In the genomic region with DNA sequence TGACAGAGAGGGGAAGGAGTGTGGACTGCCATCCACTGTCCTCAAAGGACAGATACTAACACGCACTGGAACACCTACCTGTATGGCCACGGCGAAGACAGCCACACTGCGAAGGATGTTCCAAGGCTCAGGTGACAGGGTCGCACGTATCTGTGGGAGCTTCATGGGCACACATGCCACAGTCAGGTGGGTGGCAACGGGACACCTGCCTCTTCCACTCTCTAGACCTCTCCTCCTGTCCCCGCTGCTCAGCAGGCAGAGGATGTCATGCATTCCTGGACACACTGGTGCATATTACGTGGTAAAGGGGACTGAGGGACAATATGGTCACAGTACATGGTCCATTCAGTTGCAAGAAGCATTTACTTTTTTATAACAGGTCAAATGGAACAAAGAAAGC, we compare ENCODE assay signal across 10 mouse cellular contexts. TPM values are rescaled to one million over a fixed set of nuclear protein-coding genes. Genes with fewer than 3 reads are reported as not detected.
A peak's percentile ranks its signal among the peaks of the same experiment; 100 is the strongest.
DNase-seq lines count a peak whose midpoint lies in the region; ATAC-seq lines count a peak whose summit lies in the region.
"Had no signal": no experiment of that assay in that cellular context is flagged by ENCODE, and none has a peak within 500 bp of the region (broad histone marks: within the 10 kb centered on the region; RNA-seq: fewer than 3 reads in every experiment).

No protein-coding gene starts in this region.

- H3K9ac ChIP-seq in hindbrain, embryonic 11.5 days (ENCODE audit: low read depth, low read length): no peak overlapping the region
- H3K9ac ChIP-seq in embryonic facial prominence, embryonic 11.5 days (replicated peaks; ENCODE audit: low read length): peak overlapping the region; percentile 9; the same call in 1 of the 2 replicates
- H3K9ac ChIP-seq in hindbrain, embryonic 16.5 days (ENCODE audit: low read depth, low read length): no peak overlapping the region; the same call in 1 of the 2 replicates
- H3K9ac ChIP-seq in midbrain, embryonic 14.5 days (replicated peaks; ENCODE audit: low read length): no peak overlapping the region

- no peak overlapping the region for H3K4me2 ChIP-seq in hindbrain, embryonic 11.5 days (replicated peaks; ENCODE audit: low read depth, low read length)
- H3K4me2 ChIP-seq in embryonic facial prominence, embryonic 11.5 days (ENCODE audit: low read depth, low read length): peak overlapping the region; percentile 60
- H3K4me2 ChIP-seq in hindbrain, embryonic 16.5 days (ENCODE audit: low read length): peak overlapping the region; percentile 91
- H3K4me2 ChIP-seq in midbrain, embryonic 14.5 days (ENCODE audit: low read length): no peak overlapping the region; the same call in 1 of the 2 replicates

- no peaks in the 10 kb centered on the region for H3K9me3 ChIP-seq in hindbrain, embryonic 10.5 days
- H3K9me3 ChIP-seq in hindbrain, embryonic 11.5 days (ENCODE audit: control insufficient read depth, low read length): no peaks in the 10 kb centered on the region
- H3K9me3 ChIP-seq in embryonic facial prominence, embryonic 11.5 days (replicated peaks; ENCODE audit: control insufficient read depth, low read length): no peaks in the 10 kb centered on the region
- no peaks in the 10 kb centered on the region for H3K9me3 ChIP-seq in hindbrain, embryonic 16.5 days (ENCODE audit: control insufficient read depth, low read length)
- no peaks in the 10 kb centered on the region for H3K9me3 ChIP-seq in midbrain, embryonic 14.5 days (ENCODE audit: control insufficient read depth, low read length)

- no peak for DNase-seq in hindbrain, embryonic 10.5 days (ENCODE audit: low spot score)
- no peak for DNase-seq in hindbrain, embryonic 11.5 days (ENCODE audit: low spot score)
- no peak for DNase-seq in embryonic facial prominence, embryonic 11.5 days (ENCODE audit: low spot score)
- no peak for DNase-seq in midbrain, embryonic 14.5 days
- DNase-seq in adrenal gland, adult 18-20 months (ENCODE audit: low spot score in 2 of 2): no peak
- no peak for DNase-seq in left cerebral cortex, postnatal 36 days (ENCODE audit: low spot score in 2 of 2)
- no peak for DNase-seq in MN1 (ENCODE audit: low spot score)
- DNase-seq: cerebellum, adult 11-12 months had no signal

- intact Hi-C loops in left cerebral cortex, postnatal 36 days (cut with DNase I): no loop called here

- H3K27ac ChIP-seq in hindbrain, embryonic 10.5 days: no peak overlapping the region
- H3K27ac ChIP-seq in hindbrain, embryonic 11.5 days (ENCODE audit: low read depth, low read length): no peak overlapping the region
- H3K27ac ChIP-seq in embryonic facial prominence, embryonic 11.5 days (replicated peaks; ENCODE audit: low read depth, low read length): no peak overlapping the region
- H3K27ac ChIP-seq in hindbrain, embryonic 16.5 days (ENCODE audit: low read depth, low read length): no peak overlapping the region
- no peak overlapping the region for H3K27ac ChIP-seq in midbrain, embryonic 14.5 days (replicated peaks; ENCODE audit: low read depth, low read length)

- H3K36me3 ChIP-seq in hindbrain, embryonic 10.5 days: peaks cover 44% of the 10 kb centered on the region
- no peaks in the 10 kb centered on the region for H3K36me3 ChIP-seq in hindbrain, embryonic 11.5 days (ENCODE audit: control insufficient read depth, insufficient read depth, low read length)
- H3K36me3 ChIP-seq in embryonic facial prominence, embryonic 11.5 days (replicated peaks; ENCODE audit: control insufficient read depth, insufficient read depth, low read depth, low read length): no peaks in the 10 kb centered on the region; the same call in 1 of the 2 replicates
- peaks cover 2% of the 10 kb centered on the region; the same call in 1 of the 2 replicates for H3K36me3 ChIP-seq in hindbrain, embryonic 16.5 days (ENCODE audit: control insufficient read depth, insufficient read depth, low read length)
- H3K36me3 ChIP-seq in midbrain, embryonic 14.5 days (ENCODE audit: control insufficient read depth, insufficient read depth, low read length): peaks cover 13% of the 10 kb centered on the region; the same call in 1 of the 2 replicates

- H3K27me3 ChIP-seq in hindbrain, embryonic 10.5 days (ENCODE audit: insufficient read depth, poor library complexity, severe bottlenecking): no peaks in the 10 kb centered on the region
- no peaks in the 10 kb centered on the region for H3K27me3 ChIP-seq in hindbrain, embryonic 11.5 days (ENCODE audit: control insufficient read depth, insufficient read depth, low read length)
- H3K27me3 ChIP-seq in embryonic facial prominence, embryonic 11.5 days (ENCODE audit: control insufficient read depth, insufficient read depth, low read length): no peaks in the 10 kb centered on the region
- H3K27me3 ChIP-seq in hindbrain, embryonic 16.5 days (replicated peaks; ENCODE audit: control insufficient read depth, insufficient read depth, low read length): 0 out of 2 replicates have a peak, but pooled peaks cover 2% of the 10 kb centered on the region
- no peaks in the 10 kb centered on the region for H3K27me3 ChIP-seq in midbrain, embryonic 14.5 days (ENCODE audit: control insufficient read depth, insufficient read depth, low read length)

- H3K4me3 ChIP-seq in hindbrain, embryonic 10.5 days: peak overlapping the region; percentile 93
- H3K4me3 ChIP-seq in hindbrain, embryonic 11.5 days (ENCODE audit: low read depth, low read length): no peak overlapping the region
- no peak overlapping the region; the same call in 1 of the 2 replicates for H3K4me3 ChIP-seq in embryonic facial prominence, embryonic 11.5 days (ENCODE audit: low read depth, low read length)
- H3K4me3 ChIP-seq in hindbrain, embryonic 16.5 days (ENCODE audit: low read length): no peak overlapping the region
- H3K4me3 ChIP-seq in midbrain, embryonic 14.5 days (replicated peaks; ENCODE audit: low read depth, low read length): peak overlapping the region; percentile 86; the same call in 1 of the 2 replicates

- H3K4me1 ChIP-seq in hindbrain, embryonic 10.5 days (replicated peaks): peaks cover 35% of the 10 kb centered on the region
- H3K4me1 ChIP-seq in hindbrain, embryonic 11.5 days (replicated peaks; ENCODE audit: control insufficient read depth, insufficient read depth, low read length): peaks cover 6% of the 10 kb centered on the region; the same call in 1 of the 2 replicates
- peaks cover 6% of the 10 kb centered on the region; the same call in 1 of the 2 replicates for H3K4me1 ChIP-seq in embryonic facial prominence, embryonic 11.5 days (ENCODE audit: control insufficient read depth, insufficient read depth, low read length)
- peaks cover 19% of the 10 kb centered on the region for H3K4me1 ChIP-seq in hindbrain, embryonic 16.5 days (ENCODE audit: control insufficient read depth, insufficient read depth, low read depth, low read length)
- H3K4me1 ChIP-seq in midbrain, embryonic 14.5 days (ENCODE audit: control insufficient read depth, insufficient read depth, low read length): peaks cover 16% of the 10 kb centered on the region

- ATAC-seq in hindbrain, embryonic 11.5 days (ENCODE audit: low FRiP score): no peak
- ATAC-seq in embryonic facial prominence, embryonic 11.5 days (replicated peaks; ENCODE audit: insufficient number of reproducible peaks, low FRiP score, low TSS enrichment, low read depth): no peak
- ATAC-seq in hindbrain, embryonic 16.5 days: no peak
- no peak for ATAC-seq in midbrain, embryonic 14.5 days (ENCODE audit: low FRiP score, low TSS enrichment)
- ATAC-seq: inflammation-experienced regulatory T-cells, adult 6 months had no signal

- WGBS in hindbrain, embryonic 10.5 days: 94% methylated on average over 9 of the region's 9 CpGs
- WGBS in hindbrain, embryonic 11.5 days: 95% methylated on average over 9 of the region's 9 CpGs
- 91% methylated on average over 9 of the region's 9 CpGs for WGBS in embryonic facial prominence, embryonic 11.5 days
- whole genome bisulfite sequencing in hindbrain, embryonic 16.5 days: 95% methylated on average over 9 of the region's 9 CpGs
- 94% methylated on average over 9 of the region's 9 CpGs for WGBS in midbrain, embryonic 14.5 days

RNA-seq across cellular contexts. Expression of a gene that starts 1.4 kb away (rescaled TPM):
- polyA plus RNA-seq in hindbrain, embryonic 10.5 days (2016; fragmentation: Nextera tagmentation; extraction: Ambion mirVana): 23.7 and 31.1 TPM in 2 replicates
- polyA plus RNA-seq in hindbrain, embryonic 11.5 days (2014; fragmentation: Nextera tagmentation; extraction: Ambion mirVana): 21.0 and 21.1 TPM in 2 replicates
- polyA plus RNA-seq in embryonic facial prominence, embryonic 11.5 days (2014; fragmentation: Nextera tagmentation; extraction: Ambion mirVana): 19.5 and 23.2 TPM in 2 replicates
- polyA plus RNA-seq in hindbrain, embryonic 16.5 days (2015; fragmentation: Nextera tagmentation; extraction: Ambion mirVana): 25.7 and 29.1 TPM in 2 replicates
- 24.9 and 27.5 TPM in 2 replicates for polyA plus RNA-seq in midbrain, embryonic 14.5 days (2014; fragmentation: Nextera tagmentation; extraction: Ambion mirVana)
- 10 to 100 TPM; 30.1 to 33.1 TPM for total RNA-seq in adrenal gland, adult 18-20 months (2021)
- 10 to 100 TPM; 36.5 to 37.0 TPM for total RNA-seq in left cerebral cortex, postnatal 36 days (2021)

RNA-seq across cellular contexts. Expression of a gene that starts 10.5 kb away (rescaled TPM):
- polyA plus RNA-seq in hindbrain, embryonic 10.5 days (2016; fragmentation: Nextera tagmentation; extraction: Ambion mirVana): 1.8 and 2.0 TPM in 2 replicates
- 1.1 and 2.5 TPM in 2 replicates for polyA plus RNA-seq in hindbrain, embryonic 11.5 days (2014; fragmentation: Nextera tagmentation; extraction: Ambion mirVana)
- polyA plus RNA-seq in embryonic facial prominence, embryonic 11.5 days (2014; fragmentation: Nextera tagmentation; extraction: Ambion mirVana): 5.0 and 5.2 TPM in 2 replicates
- polyA plus RNA-seq in hindbrain, embryonic 16.5 days (2015; fragmentation: Nextera tagmentation; extraction: Ambion mirVana): 4.4 and 7.0 TPM in 2 replicates
- polyA plus RNA-seq in midbrain, embryonic 14.5 days (2014; fragmentation: Nextera tagmentation; extraction: Ambion mirVana): 1.4 and 3.8 TPM in 2 replicates
- 10 to 100 TPM; 15.9 to 17.2 TPM for total RNA-seq in adrenal gland, adult 18-20 months (2021)
- 1 to 10 TPM; 4.6 to 4.9 TPM for total RNA-seq in left cerebral cortex, postnatal 36 days (2021)
- polyA plus RNA-seq: inflammation-experienced regulatory T-cells, adult 6 months had no signal

RNA-seq across cellular contexts. Expression of a gene that starts 15.6 kb away (rescaled TPM):
- polyA plus RNA-seq in hindbrain, embryonic 10.5 days (2016; fragmentation: Nextera tagmentation; extraction: Ambion mirVana): 1.8 and 2.0 TPM in 2 replicates
- polyA plus RNA-seq in hindbrain, embryonic 11.5 days (2014; fragmentation: Nextera tagmentation; extraction: Ambion mirVana): 1.9 and 2.7 TPM in 2 replicates
- 1.0 and 1.7 TPM in 2 replicates for polyA plus RNA-seq in embryonic facial prominence, embryonic 11.5 days (2014; fragmentation: Nextera tagmentation; extraction: Ambion mirVana)
- 7.1 and 8.1 TPM in 2 replicates for polyA plus RNA-seq in hindbrain, embryonic 16.5 days (2015; fragmentation: Nextera tagmentation; extraction: Ambion mirVana)
- 1.8 and 5.5 TPM in 2 replicates for polyA plus RNA-seq in midbrain, embryonic 14.5 days (2014; fragmentation: Nextera tagmentation; extraction: Ambion mirVana)
- 100 to 1,000 TPM in 1 of 2 experiments, 10 to 100 TPM in 1; 92.6 to 128 TPM for total RNA-seq in adrenal gland, adult 18-20 months (2021)
- total RNA-seq in left cerebral cortex, postnatal 36 days (2021): 10 to 100 TPM; 20.5 to 21.2 TPM

RNA-seq across cellular contexts. Expression of a gene that starts 59.1 kb away (rescaled TPM):
- polyA plus RNA-seq in hindbrain, embryonic 10.5 days (2016; fragmentation: Nextera tagmentation; extraction: Ambion mirVana): 8.7 and 8.9 TPM in 2 replicates
- polyA plus RNA-seq in hindbrain, embryonic 11.5 days (2014; fragmentation: Nextera tagmentation; extraction: Ambion mirVana): 4.7 and 4.8 TPM in 2 replicates
- polyA plus RNA-seq in embryonic facial prominence, embryonic 11.5 days (2014; fragmentation: Nextera tagmentation; extraction: Ambion mirVana): 5.0 and 5.9 TPM in 2 replicates
- polyA plus RNA-seq in hindbrain, embryonic 16.5 days (2015; fragmentation: Nextera tagmentation; extraction: Ambion mirVana): 6.5 and 8.7 TPM in 2 replicates
- polyA plus RNA-seq in midbrain, embryonic 14.5 days (2014; fragmentation: Nextera tagmentation; extraction: Ambion mirVana): 2.6 and 4.2 TPM in 2 replicates
- total RNA-seq in adrenal gland, adult 18-20 months (2021): 10 to 100 TPM in 1 of 2 experiments, 1 to 10 TPM in 1; 7.3 to 12.4 TPM
- 10 to 100 TPM; 10.8 to 11.1 TPM for total RNA-seq in left cerebral cortex, postnatal 36 days (2021)

Comparison
In these comparisons a context has a peak if more than half of its experiments do, and no peak if none do; other contexts are left out.
1. H3K4me3 ChIP-seq: peak in hindbrain, embryonic 10.5 days (single experiment) and midbrain, embryonic 14.5 days (single experiment); none in hindbrain, embryonic 11.5 days (single experiment), embryonic facial prominence, embryonic 11.5 days (single experiment) and hindbrain, embryonic 16.5 days (single experiment).
2. H3K4me2 ChIP-seq: peak in embryonic facial prominence, embryonic 11.5 days (single experiment) and hindbrain, embryonic 16.5 days (single experiment); none in hindbrain, embryonic 11.5 days (single experiment) and midbrain, embryonic 14.5 days (single experiment).